Mouse (Mus musculus): ENCODE results near the gene Tfcp2. TPM values are rescaled to one million over a fixed set of nuclear protein-coding genes. Genes with fewer than 3 reads are reported as not detected.
A peak's percentile ranks its signal among the peaks of the same experiment; 100 is the strongest.

Gene Tfcp2
- 10 to 100 TPM in 1 of 2 experiments, 1 to 10 TPM in 1; 9.2 to 10.8 TPM for total RNA-seq (2021)
- long read RNA-seq, experiment 1, partial matches to known transcripts, result 1 of 2 reads
- long read RNA-seq, experiment 1, other reads (novel, unspliced or antisense), result 1 of 2 reads
- long read RNA-seq, experiment 2, partial matches to known transcripts, result 5 of 6 reads
- long read RNA-seq, experiment 2, other reads (novel, unspliced or antisense), result 1 of 6 reads

- peak; percentile 97 to 99 for DNase-seq
- intact Hi-C loops (cut with DNase I), result loop anchor here (5.0 kb wide), 1 partner anchor 51 kb away; no protein-coding TSS in a partner anchor
Observed at GRCm38 (mm10) chr15:100551326-100552307, at the start of gene Tfcp2. Gene Tfcp2, minus strand, starts transcription at chr15:100552008.

- intact Hi-C loops (cut with DNase I), result loop anchor here (5.0 kb wide), 1 partner anchor 48 kb away; the partner anchor contains the start of gene Tfcp2
- no peak for DNase-seq
Observed at GRCm38 (mm10) chr15:100600696-100601272, 49.0 kb upstream of the Tfcp2 start.

GRCm38 (mm10) chr15:100600047-100600695 is 48.4 kb upstream of the Tfcp2 start:
- intact Hi-C loops (cut with DNase I), result loop anchor here (5.0 kb wide), 1 partner anchor 48 kb away; the partner anchor contains the start of gene Tfcp2
- DNase-seq, result peak; percentile 56 to 61

GRCm38 (mm10) chr15:100599276-100600046 is 47.7 kb upstream of the Tfcp2 start, which contains the start of gene Pou6f1:
Gene Pou6f1, minus strand, starts transcription at chr15:100599984.
- intact Hi-C loops (cut with DNase I), result loop anchor here (5.0 kb wide), 1 partner anchor 47 kb away; the partner anchor contains the start of gene Tfcp2
- peak; percentile 36 to 56 for DNase-seq

GRCm38 (mm10) chr15:100598883-100599275 is 47.1 kb upstream of the Tfcp2 start:
- intact Hi-C loops (cut with DNase I), result no loop called here
- peak in 1 of 2 experiments; percentile 39 for DNase-seq

- intact Hi-C loops (cut with DNase I), result no loop called here
- no peak for DNase-seq
Observed at GRCm38 (mm10) chr15:100598287-100598882, 46.6 kb upstream of the Tfcp2 start.

GRCm38 (mm10) chr15:100592817-100593216 is 41.0 kb upstream of the Tfcp2 start:
- intact Hi-C loops (cut with DNase I), result no loop called here
- DNase-seq, result no peak

GRCm38 (mm10) chr15:100590436-100590835 is 38.6 kb upstream of the Tfcp2 start:
- no peak for DNase-seq
- intact Hi-C loops (cut with DNase I), result no loop called here

- no peak for DNase-seq
- intact Hi-C loops (cut with DNase I), result no loop called here
Observed at GRCm38 (mm10) chr15:100588297-100588696, 36.5 kb upstream of the Tfcp2 start.

GRCm38 (mm10) chr15:100587166-100587565 is 35.4 kb upstream of the Tfcp2 start:
- no peak for DNase-seq
- intact Hi-C loops (cut with DNase I), result no loop called here

- intact Hi-C loops (cut with DNase I), result no loop called here
- DNase-seq, result no peak
Observed at GRCm38 (mm10) chr15:100585931-100586330, 34.1 kb upstream of the Tfcp2 start.

- intact Hi-C loops (cut with DNase I), result no loop called here
- DNase-seq, result no peak
Observed at GRCm38 (mm10) chr15:100580108-100580507, 28.3 kb upstream of the Tfcp2 start.

GRCm38 (mm10) chr15:100577972-100578371 is 26.2 kb upstream of the Tfcp2 start:
- no peak for DNase-seq
- intact Hi-C loops (cut with DNase I), result no loop called here

GRCm38 (mm10) chr15:100576810-100577209 is 25.0 kb upstream of the Tfcp2 start:
- DNase-seq, result no peak
- intact Hi-C loops (cut with DNase I), result no loop called here

- DNase-seq, result no peak
- intact Hi-C loops (cut with DNase I), result no loop called here
Observed at GRCm38 (mm10) chr15:100576392-100576791, 24.6 kb upstream of the Tfcp2 start.

GRCm38 (mm10) chr15:100575366-100575765 is 23.6 kb upstream of the Tfcp2 start:
- intact Hi-C loops (cut with DNase I), result no loop called here
- no peak for DNase-seq

GRCm38 (mm10) chr15:100574378-100574777 is 22.6 kb upstream of the Tfcp2 start:
- no peak for DNase-seq
- intact Hi-C loops (cut with DNase I), result no loop called here

GRCm38 (mm10) chr15:100573946-100574345 is 22.1 kb upstream of the Tfcp2 start:
- intact Hi-C loops (cut with DNase I), result no loop called here
- DNase-seq, result no peak

GRCm38 (mm10) chr15:100569239-100569638 is 17.4 kb upstream of the Tfcp2 start:
- DNase-seq, result no peak
- intact Hi-C loops (cut with DNase I), result no loop called here
